Mouse (Mus musculus): ENCODE results near the gene Polr2m. TPM values are rescaled to one million over a fixed set of nuclear protein-coding genes. Genes with fewer than 3 reads are reported as not detected.
"Not testable (repeated sequence)": the region's sequence is repeated elsewhere in the genome, so short reads cannot be mapped to it uniquely, and the experiment has no call there.

Polr2m gene
- polyA plus RNA-seq, 1 experiment from 2014 or later, result 343 TPM

- no peak overlapping the region for H3K9ac ChIP-seq
- H3K4me1 ChIP-seq (replicated peaks), result no peaks in the 10 kb centered on the region
- H3K4me2 ChIP-seq, result no peak overlapping the region
- WGBS, result 58% methylated on average over 5 of the region's 5 CpGs
- no peak overlapping the region for H3K27ac ChIP-seq (replicated peaks)
- H3K36me3 ChIP-seq, result no peaks in the 10 kb centered on the region
- no peak overlapping the region for H3K4me3 ChIP-seq
- no peaks in the 10 kb centered on the region for H3K9me3 ChIP-seq
- no peak for ATAC-seq (ENCODE audit: low FRiP score, low read depth)
- no peaks in the 10 kb centered on the region for H3K27me3 ChIP-seq
Observed at GRCm38 (mm10) chr9:71493771-71494170, 8.0 kb upstream of the Polr2m start.

GRCm38 (mm10) chr9:71492296-71493025 is 6.7 kb upstream of the Polr2m start:
- WGBS, result 87% methylated on average over 15 of the region's 15 CpGs
- H3K9me3 ChIP-seq, result no peaks in the 10 kb centered on the region
- H3K27ac ChIP-seq (replicated peaks), result no peak overlapping the region
- H3K4me2 ChIP-seq, result no peak overlapping the region
- no peaks in the 10 kb centered on the region for H3K27me3 ChIP-seq
- H3K9ac ChIP-seq, result no peak overlapping the region
- no peak overlapping the region for H3K4me3 ChIP-seq
- no peaks in the 10 kb centered on the region for H3K36me3 ChIP-seq
- no peaks in the 10 kb centered on the region for H3K4me1 ChIP-seq (replicated peaks)
- ATAC-seq (ENCODE audit: low FRiP score, low read depth), result no peak

- WGBS, result 46% methylated on average over 3 of the region's 3 CpGs
- Histone ChIP-seq H3K27me3 (no peaks in the 10 kb centered on the region), H3K27ac (replicated peaks) (no peak overlapping the region), H3K4me1 (replicated peaks) (0 out of 2 replicates have a peak, but pooled peaks cover 3% of the 10 kb centered on the region), H3K36me3 (no peaks in the 10 kb centered on the region), H3K9me3 (no peaks in the 10 kb centered on the region), H3K9ac (no peak overlapping the region), H3K4me3 (no peak overlapping the region), H3K4me2 (no peak overlapping the region)
- no peak for ATAC-seq (ENCODE audit: low FRiP score, low read depth)
Observed at GRCm38 (mm10) chr9:71490076-71490475, 4.3 kb upstream of the Polr2m start.

- no peaks in the 10 kb centered on the region for H3K9me3 ChIP-seq
Observed at GRCm38 (mm10) chr9:71486127-71486526, 392 bp upstream of the Polr2m start.

DNA sequence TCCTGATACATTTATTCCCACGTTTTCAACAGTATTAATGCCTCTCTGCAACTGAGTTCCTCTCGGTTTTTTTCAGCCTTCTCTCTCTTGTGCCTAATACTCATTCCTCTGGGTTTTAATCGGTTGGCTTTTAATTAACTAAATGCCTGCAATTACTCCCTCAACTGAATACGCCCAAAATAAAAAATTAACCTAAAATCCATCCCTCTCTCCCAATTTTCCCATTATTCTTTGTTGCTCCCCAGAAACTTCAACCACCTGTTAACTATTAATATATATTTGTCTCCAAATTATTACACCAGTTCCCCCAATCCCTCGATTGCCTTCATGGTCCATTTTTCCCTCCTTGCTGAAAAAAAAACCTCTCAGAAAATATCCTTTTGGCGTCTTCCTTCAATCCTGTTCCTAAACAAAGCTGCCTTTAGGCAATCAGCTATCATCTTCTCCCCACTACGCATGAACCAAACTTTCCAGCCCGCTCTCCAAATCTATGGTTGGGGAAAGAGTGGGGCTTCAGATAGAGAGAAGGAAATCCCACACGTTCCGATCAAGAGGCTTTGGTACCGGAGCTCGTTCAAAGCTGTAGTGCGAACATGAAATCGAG is 762 bp downstream of the Polr2m start:
- H3K4me3 ChIP-seq, result peak overlapping the region; percentile 90
- peak overlapping the region; percentile 76 for H3K4me2 ChIP-seq
- peaks cover 15% of the 10 kb centered on the region for H3K4me1 ChIP-seq (replicated peaks)
- WGBS, result 2% methylated on average over 14 of the region's 14 CpGs
- peak overlapping the region; percentile 93 for H3K27ac ChIP-seq (replicated peaks)
- peaks cover 33% of the 10 kb centered on the region for H3K36me3 ChIP-seq
- no peak for ATAC-seq (ENCODE audit: low FRiP score, low read depth)
- H3K9me3 ChIP-seq, result no peaks in the 10 kb centered on the region
- no peaks in the 10 kb centered on the region for H3K27me3 ChIP-seq
- peak overlapping the region; percentile 96 for H3K9ac ChIP-seq

More at GRCm38 (mm10) chr9:71486127-71486526, 392 bp upstream of the Polr2m start:
- Histone ChIP-seq H3K4me2 (peak overlapping the region; percentile 76), H3K4me1 (replicated peaks) (peaks cover 15% of the 10 kb centered on the region), H3K4me3 (peak overlapping the region; percentile 90), H3K27ac (replicated peaks) (peak overlapping the region; percentile 93), H3K27me3 (no peaks in the 10 kb centered on the region), H3K9ac (peak overlapping the region; percentile 25; the same call in 1 of the 2 replicates), H3K36me3 (peaks cover 21% of the 10 kb centered on the region)
- WGBS, result 42% methylated on average over 7 of the region's 7 CpGs
- peak; percentile 53; the same call in 1 of the 2 replicates for ATAC-seq (ENCODE audit: low FRiP score, low read depth)

DNA sequence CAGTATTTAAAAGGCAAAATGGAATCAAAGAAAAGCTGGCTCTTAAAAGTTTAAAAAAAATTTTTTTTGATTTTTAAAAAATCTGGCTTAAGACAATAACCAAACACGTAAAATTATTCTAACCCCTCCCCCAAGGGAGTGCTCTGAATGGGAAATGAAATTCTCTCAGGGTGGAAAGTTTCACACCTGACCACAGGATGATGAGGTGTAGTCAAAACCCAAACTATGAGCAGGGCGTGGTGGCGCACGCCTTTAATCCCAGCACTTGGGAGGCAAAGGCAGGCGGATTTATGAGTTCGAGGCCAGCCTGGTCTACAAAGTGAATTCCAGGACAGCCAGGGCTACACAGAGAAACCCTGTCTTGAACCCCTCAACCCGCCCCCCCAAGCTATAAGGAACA is 1.9 kb downstream of the Polr2m start:
- H3K9me3 ChIP-seq; H3K9ac ChIP-seq; H3K27me3 ChIP-seq; H3K27ac ChIP-seq (replicated peaks); ATAC-seq (ENCODE audit: low FRiP score, low read depth): not testable (repeated sequence)
- WGBS, result 91% methylated on average over 7 of the region's 7 CpGs
- Histone ChIP-seq H3K4me3 (0 out of 2 replicates have a peak overlapping the region, but pooled peaks have one; percentile 90), H3K36me3 (peaks cover 44% of the 10 kb centered on the region), H3K4me1 (replicated peaks) (peaks cover 15% of the 10 kb centered on the region), H3K4me2 (peak overlapping the region; percentile 76)

- Histone ChIP-seq H3K9me3 (no peaks in the 10 kb centered on the region), H3K27me3 (no peaks in the 10 kb centered on the region), H3K27ac (replicated peaks) (no peak overlapping the region), H3K9ac (no peak overlapping the region), H3K4me2 (no peak overlapping the region), H3K4me1 (replicated peaks) (peaks cover 12% of the 10 kb centered on the region), H3K36me3 (peaks cover 73% of the 10 kb centered on the region), H3K4me3 (no peak overlapping the region)
- ATAC-seq (ENCODE audit: low FRiP score, low read depth), result no peak
- WGBS, result 93% methylated on average over 2 of the region's 2 CpGs
Observed at GRCm38 (mm10) chr9:71480305-71480704, 5.4 kb downstream of the Polr2m start.

DNA sequence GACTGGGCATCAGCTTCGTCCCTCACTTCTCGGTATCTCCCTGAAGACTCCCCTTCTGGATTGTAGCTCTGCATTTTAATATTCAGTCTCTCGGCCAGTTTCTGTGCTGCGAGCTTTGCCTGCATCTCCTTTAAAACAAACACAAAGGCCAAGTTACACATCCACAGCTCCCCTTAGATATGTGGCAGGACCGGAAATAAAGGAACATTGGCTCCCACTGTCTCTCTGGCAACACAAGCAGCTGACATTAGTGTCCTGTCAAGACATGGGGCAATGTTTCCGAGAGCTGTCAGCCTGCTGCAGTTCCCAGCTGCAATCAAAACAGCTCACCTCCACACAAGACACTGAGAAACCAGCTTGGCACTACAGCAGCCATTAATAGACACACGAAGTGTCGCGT is 6.3 kb downstream of the Polr2m start:
- Histone ChIP-seq H3K36me3 (peaks cover 81% of the 10 kb centered on the region), H3K9me3 (no peaks in the 10 kb centered on the region), H3K4me3 (no peak overlapping the region), H3K4me2 (no peak overlapping the region), H3K27ac (replicated peaks) (no peak overlapping the region), H3K9ac (no peak overlapping the region), H3K27me3 (no peaks in the 10 kb centered on the region), H3K4me1 (replicated peaks) (peaks cover 7% of the 10 kb centered on the region)
- WGBS, result 95% methylated on average over 9 of the region's 9 CpGs
- ATAC-seq (ENCODE audit: low FRiP score, low read depth), result no peak

DNA sequence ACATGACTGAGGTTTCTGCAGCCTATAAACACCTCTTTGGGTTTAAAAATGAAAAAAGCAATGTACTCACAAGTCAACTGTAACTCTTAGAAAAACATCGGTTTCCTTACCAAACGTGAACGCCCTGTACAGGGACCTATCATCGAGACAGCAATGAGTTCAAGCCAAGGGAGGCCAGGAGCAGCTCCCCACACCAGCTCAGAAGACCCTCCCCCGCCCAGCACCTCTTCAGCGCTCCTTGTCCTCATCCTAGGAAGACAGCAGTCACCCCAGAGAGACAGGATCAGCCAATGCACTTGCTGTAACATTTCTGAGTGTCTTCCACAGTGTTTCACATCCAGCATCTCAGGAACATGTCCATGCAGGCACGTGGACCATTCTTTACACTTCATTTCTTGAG is 7.1 kb downstream of the Polr2m start:
- Histone ChIP-seq H3K27me3 (no peaks in the 10 kb centered on the region), H3K9me3 (no peaks in the 10 kb centered on the region), H3K4me3 (no peak overlapping the region), H3K27ac (replicated peaks) (no peak overlapping the region), H3K36me3 (peaks cover 81% of the 10 kb centered on the region), H3K4me2 (no peak overlapping the region), H3K4me1 (replicated peaks) (no peaks in the 10 kb centered on the region), H3K9ac (no peak overlapping the region)
- 96% methylated on average over 7 of the region's 7 CpGs for WGBS
- no peak for ATAC-seq (ENCODE audit: low FRiP score, low read depth)

DNA sequence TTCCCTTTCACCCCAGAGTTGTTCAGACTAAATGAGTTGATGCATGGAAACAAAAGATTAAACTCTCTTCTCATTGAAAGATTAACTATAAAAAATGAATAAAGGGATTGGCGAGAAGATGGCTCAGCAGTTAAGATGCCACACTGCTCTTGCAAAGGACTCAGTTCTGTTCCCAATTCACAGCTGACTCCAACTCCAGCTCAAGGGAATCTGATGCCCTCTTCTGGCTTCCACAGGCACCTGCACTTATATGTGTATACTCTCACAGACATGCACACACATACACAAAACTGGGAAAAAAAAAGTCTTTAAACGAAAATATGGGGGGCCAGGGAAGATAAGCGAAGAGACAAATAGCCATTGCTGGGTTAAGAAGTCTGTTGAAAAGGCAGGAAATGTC is 9.1 kb downstream of the Polr2m start:
- Histone ChIP-seq H3K9me3 (no peaks in the 10 kb centered on the region), H3K4me3 (no peak overlapping the region), H3K4me2 (no peak overlapping the region), H3K9ac (no peak overlapping the region), H3K36me3 (peaks cover 65% of the 10 kb centered on the region), H3K27ac (replicated peaks) (no peak overlapping the region), H3K27me3 (no peaks in the 10 kb centered on the region), H3K4me1 (replicated peaks) (no peaks in the 10 kb centered on the region)
- over 99% methylated on average over 3 of the region's 3 CpGs for WGBS
- ATAC-seq (ENCODE audit: low FRiP score, low read depth), result no peak

DNA sequence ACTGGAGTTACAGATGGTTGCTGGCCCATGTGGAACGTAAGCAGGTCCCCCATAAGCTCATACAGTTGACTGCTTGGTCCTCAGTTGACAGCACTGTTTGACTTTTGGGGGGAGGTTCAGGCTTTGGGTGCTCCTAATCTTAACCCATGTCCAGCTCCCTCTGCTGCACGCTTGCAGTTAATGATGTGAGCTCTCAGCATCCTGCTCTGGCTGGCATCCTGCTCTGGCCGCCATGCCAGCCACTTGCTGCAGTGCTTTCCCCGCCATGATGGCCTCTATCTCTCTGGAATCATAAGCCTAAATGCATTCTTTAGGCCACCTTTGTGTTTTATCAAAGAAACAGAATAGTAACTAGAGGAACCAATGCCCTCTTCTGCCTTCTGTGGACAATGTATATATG is 10.2 kb downstream of the Polr2m start:
- ATAC-seq (ENCODE audit: low FRiP score, low read depth), result no peak
- H3K4me2 ChIP-seq, result no peak overlapping the region
- no peaks in the 10 kb centered on the region for H3K4me1 ChIP-seq (replicated peaks)
- no peaks in the 10 kb centered on the region for H3K27me3 ChIP-seq
- peaks cover 54% of the 10 kb centered on the region for H3K36me3 ChIP-seq
- H3K9ac ChIP-seq, result no peak overlapping the region
- no peaks in the 10 kb centered on the region for H3K9me3 ChIP-seq
- H3K4me3 ChIP-seq, result no peak overlapping the region
- 96% methylated on average over 4 of the region's 4 CpGs for WGBS
- H3K27ac ChIP-seq (replicated peaks), result no peak overlapping the region

DNA sequence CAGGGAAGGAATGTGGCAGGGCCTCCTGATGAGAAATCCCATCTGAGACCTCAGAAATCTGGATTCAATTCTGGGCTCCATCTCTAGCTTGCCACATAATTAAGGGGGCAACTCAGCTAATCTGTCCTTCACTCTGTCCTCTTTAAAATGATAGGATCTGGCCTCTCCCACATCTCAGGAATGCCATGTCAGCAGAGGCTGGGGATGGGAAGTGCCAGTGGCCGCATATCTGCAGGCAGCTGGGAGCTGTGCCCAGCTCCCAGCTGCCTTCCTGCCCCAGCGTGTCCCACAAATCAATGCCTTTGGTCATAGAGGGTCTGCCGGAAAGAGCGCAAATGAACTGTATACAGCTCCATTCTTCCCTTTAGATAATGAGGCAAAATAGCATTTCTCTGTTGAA is 18.3 kb downstream of the Polr2m start:
- H3K9ac ChIP-seq, result no peak overlapping the region
- ATAC-seq (ENCODE audit: low FRiP score, low read depth), result no peak
- no peaks in the 10 kb centered on the region for H3K9me3 ChIP-seq
- 69% methylated on average over 4 of the region's 4 CpGs for WGBS
- no peaks in the 10 kb centered on the region for H3K36me3 ChIP-seq
- no peaks in the 10 kb centered on the region for H3K27me3 ChIP-seq
- H3K4me2 ChIP-seq, result no peak overlapping the region
- H3K4me3 ChIP-seq, result no peak overlapping the region
- no peak overlapping the region for H3K27ac ChIP-seq (replicated peaks)
- no peaks in the 10 kb centered on the region for H3K4me1 ChIP-seq (replicated peaks)
